ENCODE assay signal across 19 mouse cellular contexts in the genomic region with DNA sequence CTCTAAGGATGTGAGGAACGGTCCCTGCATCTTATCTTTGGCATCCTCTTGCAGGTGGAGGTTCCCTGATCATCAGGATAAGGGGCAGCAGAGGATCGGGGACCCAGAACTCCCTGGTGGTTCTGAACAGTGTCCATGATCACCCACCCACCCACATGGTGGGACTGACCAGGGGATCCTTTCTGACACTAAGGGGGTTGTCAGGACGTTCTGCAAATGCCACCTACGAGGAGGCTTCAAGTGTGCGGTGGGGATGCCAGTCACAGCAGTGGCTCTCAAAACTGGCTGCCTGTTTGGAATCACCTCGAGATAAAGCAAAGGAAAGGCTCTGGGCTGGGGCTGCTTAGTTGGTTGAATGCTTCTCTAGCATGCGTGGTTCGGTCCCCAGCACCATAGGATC.
"Had no signal": no experiment of that assay in that cellular context is flagged by ENCODE, and none has a peak within 500 bp of the region (broad histone marks: within the 10 kb centered on the region; RNA-seq: fewer than 3 reads in every experiment).

No protein-coding gene starts in this region.

- H3K36me3 ChIP-seq: heart, embryonic 12.5 days; hindbrain, embryonic 10.5 days; hindbrain, embryonic 12.5 days; intestine, embryonic 15.5 days; limb, embryonic 10.5 days; limb, embryonic 12.5 days; liver, embryonic 13.5 days had no signal

- DNase-seq: gastrocnemius, adult 2 months; gastrocnemius, postnatal 10 days; heart, postnatal 10 days; heart, postnatal 4 days; kidney, adult 18-20 months; kidney, postnatal 10 days; kidney, postnatal 25 days; kidney, postnatal 4 days; liver, embryonic 13.5 days had no signal

- H3K27ac ChIP-seq: gastrocnemius, adult 2 months; heart, adult 2 months; hindbrain, embryonic 10.5 days; hindbrain, embryonic 12.5 days; hindbrain, embryonic 14.5 days; intestine, embryonic 15.5 days; layer of hippocampus, adult 2 months; left cerebral cortex, adult 2 months; limb, embryonic 10.5 days; limb, embryonic 12.5 days; liver, embryonic 13.5 days had no signal

- H3K27me3 ChIP-seq: heart, embryonic 12.5 days; hindbrain, embryonic 12.5 days; intestine, embryonic 15.5 days; limb, embryonic 12.5 days; liver, embryonic 13.5 days had no signal

- H3K4me3 ChIP-seq: gastrocnemius, adult 2 months; heart, adult 2 months; heart, embryonic 12.5 days; hindbrain, embryonic 10.5 days; hindbrain, embryonic 12.5 days; intestine, embryonic 15.5 days; layer of hippocampus, adult 2 months; left cerebral cortex, adult 2 months; limb, embryonic 10.5 days; limb, embryonic 12.5 days; liver, embryonic 13.5 days had no signal

- H3K9me3 ChIP-seq: heart, embryonic 12.5 days; hindbrain, embryonic 10.5 days; hindbrain, embryonic 12.5 days; intestine, embryonic 15.5 days; limb, embryonic 10.5 days; limb, embryonic 12.5 days; liver, embryonic 13.5 days had no signal

- H3K4me1 ChIP-seq: limb, embryonic 10.5 days; limb, embryonic 12.5 days; liver, embryonic 13.5 days had no signal
